Mouse (Mus musculus): ENCODE data around the gene Arxes1. TPM values are rescaled to one million over a fixed set of nuclear protein-coding genes. Genes with fewer than 3 reads are reported as not detected.

Gene Arxes1
- polyA plus RNA-seq (2015; fragmentation: Nextera tagmentation; extraction: Ambion mirVana): 15.7 and 25.3 TPM in 2 replicates

DNA sequence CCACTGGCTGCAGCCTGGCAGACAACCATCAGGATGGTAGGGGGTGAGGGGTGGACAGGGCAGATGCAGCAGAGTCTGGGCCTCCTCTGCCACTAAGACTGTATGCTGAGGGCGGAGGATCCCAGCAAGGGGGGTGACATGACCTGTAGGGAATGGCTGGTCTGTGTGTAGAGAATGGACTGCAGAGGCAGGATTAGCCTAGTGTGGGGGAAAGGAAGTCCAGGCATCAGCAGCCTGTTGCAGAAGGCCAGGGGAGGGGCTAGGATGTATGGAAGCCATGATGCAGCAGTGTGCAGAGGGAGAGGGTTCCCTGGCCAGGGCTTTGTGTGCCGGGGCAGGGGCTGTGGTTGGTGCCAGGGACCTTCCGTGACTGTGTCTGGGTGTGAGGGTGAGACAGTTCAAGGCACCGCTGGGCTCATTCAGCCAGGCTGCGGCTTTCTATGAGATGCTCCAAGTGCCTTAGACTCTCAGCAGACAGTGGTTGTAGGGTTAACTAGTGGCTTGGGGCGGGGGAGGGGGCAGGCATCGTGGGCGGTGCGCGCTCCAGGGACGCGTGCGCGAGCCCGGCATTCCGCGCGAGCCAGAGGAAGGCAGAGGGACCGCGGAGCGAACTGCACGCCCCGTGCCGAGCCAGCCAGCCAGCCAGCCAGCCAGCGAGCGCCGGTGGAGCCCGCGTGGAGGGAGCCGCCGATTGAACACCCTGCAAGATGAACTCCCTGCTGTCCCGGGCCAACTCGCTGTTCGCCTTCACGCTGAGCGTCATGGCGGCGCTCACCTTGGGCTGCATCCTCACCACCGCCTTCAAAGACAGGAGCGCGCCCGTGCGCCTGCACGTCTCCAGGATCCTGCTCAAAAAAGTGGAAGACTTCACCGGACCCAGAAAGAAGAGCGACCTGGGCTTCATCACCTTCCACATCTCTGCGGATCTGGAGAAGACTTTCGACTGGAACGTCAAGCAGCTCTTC is at the start of gene Arxes1:
Gene Arxes1 (plus strand): TSS at position 569 of the 965 bp plus-strand sequence.

DNA sequence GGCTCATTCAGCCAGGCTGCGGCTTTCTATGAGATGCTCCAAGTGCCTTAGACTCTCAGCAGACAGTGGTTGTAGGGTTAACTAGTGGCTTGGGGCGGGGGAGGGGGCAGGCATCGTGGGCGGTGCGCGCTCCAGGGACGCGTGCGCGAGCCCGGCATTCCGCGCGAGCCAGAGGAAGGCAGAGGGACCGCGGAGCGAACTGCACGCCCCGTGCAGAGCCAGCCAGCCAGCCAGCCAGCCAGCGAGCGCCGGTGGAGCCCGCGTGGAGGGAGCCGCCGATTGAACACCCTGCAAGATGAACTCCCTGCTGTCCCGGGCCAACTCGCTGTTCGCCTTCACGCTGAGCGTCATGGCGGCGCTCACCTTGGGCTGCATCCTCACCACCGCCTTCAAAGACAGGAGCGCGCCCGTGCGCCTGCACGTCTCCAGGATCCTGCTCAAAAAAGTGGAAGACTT is 39.5 kb upstream of the Arxes1 start, which contains the start of gene Arxes2:
Gene Arxes2 (plus strand): TSS at position 161 of the 456 bp plus-strand sequence.

DNA sequence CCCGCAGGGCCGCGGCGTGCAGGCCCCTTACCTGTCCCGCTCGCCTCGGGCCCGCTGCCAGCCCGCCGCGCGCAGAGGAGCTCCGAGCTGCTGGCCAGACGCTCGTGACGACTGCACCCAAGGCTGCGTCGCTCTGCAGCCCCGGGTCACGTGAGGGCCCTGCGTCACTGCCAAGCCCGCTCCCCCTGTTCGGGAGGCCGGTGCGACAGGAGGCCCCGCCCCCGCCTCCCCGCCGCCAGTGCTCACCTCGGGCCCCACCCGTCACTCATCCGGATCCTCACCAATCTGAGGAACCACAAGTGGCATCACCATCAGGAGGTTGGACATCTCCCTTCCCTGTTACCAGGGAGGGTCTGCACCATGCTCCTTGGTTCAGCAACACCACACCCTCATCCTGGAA is 34.9 kb downstream of the Arxes1 start, which contains the start of gene Bex2:
Gene Bex2 (minus strand): TSS at position 217 of the 400 bp plus-strand sequence.

Other genes with a start within 250 kb of the Arxes1 start
- 35.1 and 35.5 TPM in 2 replicates for gene Bhlhb9, start 235.8 kb upstream of the Arxes1 start, polyA plus RNA-seq (2015; fragmentation: Nextera tagmentation; extraction: Ambion mirVana)
- 26.4 and 29.7 TPM in 2 replicates for gene Gprasp2, start 194.3 kb upstream of the Arxes1 start, polyA plus RNA-seq (2015; fragmentation: Nextera tagmentation; extraction: Ambion mirVana)
- gene Arxes2, start 39.5 kb upstream of the Arxes1 start, polyA plus RNA-seq (2015; fragmentation: Nextera tagmentation; extraction: Ambion mirVana): 56.5 and 60.6 TPM in 2 replicates
- gene Bex2, start 34.9 kb downstream of the Arxes1 start, polyA plus RNA-seq (2015; fragmentation: Nextera tagmentation; extraction: Ambion mirVana): 154 and 234 TPM in 2 replicates
- 0.04 and 0.05 TPM in 2 replicates for gene Nxf3, start 51.9 kb downstream of the Arxes1 start, polyA plus RNA-seq (2015; fragmentation: Nextera tagmentation; extraction: Ambion mirVana)
- gene Bex4, start 105.6 kb downstream of the Arxes1 start, polyA plus RNA-seq (2015; fragmentation: Nextera tagmentation; extraction: Ambion mirVana): 52.0 and 61.1 TPM in 2 replicates
- 203 and 215 TPM in 2 replicates for gene Tceal8, start 139.0 kb downstream of the Arxes1 start, polyA plus RNA-seq (2015; fragmentation: Nextera tagmentation; extraction: Ambion mirVana)
- gene Tceal5, start 170.5 kb downstream of the Arxes1 start, polyA plus RNA-seq (2015; fragmentation: Nextera tagmentation; extraction: Ambion mirVana): 1.7 and 2.4 TPM in 2 replicates
- gene Tceal7, start 181.4 kb downstream of the Arxes1 start, polyA plus RNA-seq (2015; fragmentation: Nextera tagmentation; extraction: Ambion mirVana): 2.2 and 8.4 TPM in 2 replicates
- gene Bex1, start 182.1 kb downstream of the Arxes1 start, polyA plus RNA-seq (2015; fragmentation: Nextera tagmentation; extraction: Ambion mirVana): 44.0 and 56.9 TPM in 2 replicates
- 1,686 and 1,768 TPM in 2 replicates for gene Tceal9, start 211.7 kb downstream of the Arxes1 start, polyA plus RNA-seq (2015; fragmentation: Nextera tagmentation; extraction: Ambion mirVana)
- gene Bex3, start 236.9 kb downstream of the Arxes1 start, polyA plus RNA-seq (2015; fragmentation: Nextera tagmentation; extraction: Ambion mirVana): 495 and 530 TPM in 2 replicates